Mouse (Mus musculus) limb, embryonic 10.5 days (tissue): Measurements from ENCODE around the gene Leap2. TPM values are rescaled to one million over a fixed set of nuclear protein-coding genes. Genes with fewer than 3 reads are reported as not detected.

Experiments
- DNase-seq: peaks from one replicate; pipeline ENCODE4 v3.0.0-alpha.2; 2017; ENCODE audit warnings: low spot score
- H3K27ac ChIP-seq: fragments of 300-500 bp; sonication (generic); 2 replicates; pipeline ENCODE4 v1.5.1; 2016; ENCODE audit warnings: mild to moderate bottlenecking
- H3K27me3 ChIP-seq: fragments of 300-500 bp; sonication (generic); 2 replicates; pipeline ENCODE4 v1.6.1; 2016; ENCODE audit warnings: low read depth, mild to moderate bottlenecking; ENCODE audit not compliant: poor library complexity, severe bottlenecking
- H3K36me3 ChIP-seq: fragments of 300-500 bp; sonication (generic); 2 replicates; pipeline ENCODE4 v1.6.1; 2016; ENCODE audit warnings: mild to moderate bottlenecking, moderate library complexity
- H3K4me1 ChIP-seq: fragments of 300-500 bp; sonication (generic); 2 replicates; pipeline ENCODE4 v1.6.1; 2016
- H3K4me3 ChIP-seq: fragments of 300-500 bp; sonication (generic); 2 replicates; pipeline ENCODE4 v1.5.1; 2016; ENCODE audit warnings: mild to moderate bottlenecking, moderate library complexity
- H3K9me3 ChIP-seq: fragments of 300-500 bp; sonication (generic); replicated peaks from 2 replicates; pipeline ENCODE4 v1.6.1; 2016; ENCODE audit warnings: mild to moderate bottlenecking
- WGBS: fragments of 180-500 bp; shearing (Covaris S2); methylation state at CpG from one replicate; pipeline ENCODE4 v1.1.7; 2016; 5-methylcytosine and 5-hydroxymethylcytosine counted together
- polyA plus RNA-seq: library from polyadenylated mRNA; unstranded; fragments of >200 nt; fragmentation: Nextera tagmentation; extraction: Ambion mirVana; gene quantifications from 2 replicates; pipeline ENCODE4 v1.2.1, GENCODE M21; 2016

Leap2 gene
- polyA plus RNA-seq = 0.51 TPM in 1 of 2 replicates, not detected in the other

DNA sequence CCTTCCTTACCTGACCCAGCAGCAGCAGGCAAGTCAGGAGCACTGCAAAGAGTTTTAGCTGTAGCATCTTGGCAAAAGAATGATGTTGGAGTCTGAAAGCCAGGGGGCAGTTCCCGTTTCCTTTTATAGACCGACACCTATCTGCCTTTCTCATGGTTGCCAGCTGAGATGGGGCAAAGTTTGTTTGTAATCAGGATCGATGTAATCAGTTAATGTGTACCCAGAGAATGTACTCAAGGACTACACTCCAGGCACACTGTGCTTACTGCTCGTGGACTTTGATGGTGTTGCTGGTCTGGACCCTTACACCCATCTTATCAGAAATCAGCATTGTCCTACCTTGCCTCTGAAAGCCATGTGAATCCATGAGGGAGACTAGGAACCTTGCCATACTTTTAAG lies at the start of gene Leap2:
TSS of gene Leap2 (minus strand) at position 135 of the 400 bp plus-strand sequence.
- DNase-seq = no peak
- whole genome bisulfite sequencing = 91% methylated on average over 4 of the region's 4 CpGs

DNA sequence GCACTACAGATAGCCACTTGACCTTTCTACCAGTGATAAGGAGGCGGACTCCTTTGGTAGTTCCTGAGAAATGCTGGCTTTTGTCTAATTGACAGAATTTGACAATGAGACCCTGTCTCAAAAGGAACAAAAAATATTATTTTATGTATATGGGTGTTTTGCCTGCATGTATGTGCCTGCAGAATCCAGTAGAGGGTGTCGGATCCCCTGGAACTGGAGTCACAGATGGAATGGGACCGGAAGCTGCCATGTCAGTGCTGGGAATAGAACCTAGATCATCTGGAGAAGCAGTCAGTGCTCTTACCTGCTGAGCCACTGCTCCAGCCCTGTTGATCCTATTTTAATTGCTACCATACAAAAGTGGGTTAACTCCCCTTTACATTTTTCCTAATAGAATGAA lies 49.7 kb upstream of the Leap2 start:
- Histone ChIP-seq H3K9me3 (no peaks in the 10 kb centered on the region), H3K27ac (no peak overlapping the region), H3K4me1 (peaks cover 18% of the 10 kb centered on the region), H3K36me3 (no peaks in the 10 kb centered on the region), H3K27me3 (peaks cover 96% of the 10 kb centered on the region), H3K4me3 (no peak overlapping the region)
- WGBS = 82% methylated on average over 3 of the region's 3 CpGs
- no peak for DNase-seq

More for the DNA sequence above, at the start of gene Leap2:
- Histone ChIP-seq H3K4me3 (no peak within 1 kb of the TSS), H3K27me3 (no peaks in the 10 kb centered on the region), H3K9me3 (no peaks in the 10 kb centered on the region), H3K27ac (no peak within 1 kb of the TSS), H3K4me1 (no peaks in the 10 kb centered on the region), H3K36me3 (peaks cover 39% of the 10 kb centered on the region)

DNA sequence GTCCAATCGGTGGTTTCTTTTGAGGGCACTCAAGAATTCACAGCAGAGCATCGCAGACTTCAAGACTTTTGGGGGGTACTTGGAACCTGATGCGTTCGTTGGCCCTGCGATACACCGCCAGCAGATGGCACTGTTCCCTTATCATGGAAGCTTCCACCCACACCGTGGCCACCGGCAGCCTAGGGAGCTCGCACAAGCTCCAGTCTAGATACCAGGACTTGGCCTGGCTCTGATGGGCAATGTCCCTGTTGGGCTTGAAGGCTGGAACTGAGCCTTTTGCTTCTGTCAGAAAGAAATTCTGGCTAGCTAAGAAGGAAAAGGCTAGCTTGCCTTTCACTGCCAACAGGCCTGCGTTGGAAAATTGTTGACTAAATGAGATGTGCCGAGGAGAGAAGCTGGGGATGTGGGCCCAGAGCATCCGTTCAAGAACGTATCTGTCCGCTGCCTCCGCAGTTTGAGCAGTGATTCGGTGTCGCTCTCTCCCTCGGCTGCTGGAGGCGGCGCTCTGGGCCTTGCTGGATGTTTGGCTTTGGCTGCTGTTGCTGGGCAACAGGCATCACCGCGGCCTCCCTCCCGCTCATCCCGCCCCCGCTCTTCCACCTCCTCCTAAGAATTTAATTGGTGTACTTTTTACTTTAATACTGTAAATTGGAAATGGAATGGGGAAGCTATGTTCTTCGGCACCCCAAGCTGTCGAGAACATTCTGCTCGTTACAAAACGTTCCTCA lies 47.2 kb upstream of the Leap2 start, which contains the start of gene Gm9837:
TSS of gene Gm9837 (minus strand) at position 512 of the 728 bp plus-strand sequence.
- Histone ChIP-seq H3K4me1 (peaks cover 30% of the 10 kb centered on the region), H3K4me3 (peak within 1 kb of the TSS; percentile 38), H3K9me3 (no peaks in the 10 kb centered on the region), H3K27ac (peak within 1 kb of the TSS; percentile 36; the same call in 1 of the 2 replicates), H3K36me3 (0 out of 2 replicates have a peak, but pooled peaks cover 2% of the 10 kb centered on the region), H3K27me3 (peaks cover 97% of the 10 kb centered on the region)
- WGBS = 5% methylated on average over 29 of the region's 29 CpGs
- peak; percentile 94 for DNase-seq

DNA sequence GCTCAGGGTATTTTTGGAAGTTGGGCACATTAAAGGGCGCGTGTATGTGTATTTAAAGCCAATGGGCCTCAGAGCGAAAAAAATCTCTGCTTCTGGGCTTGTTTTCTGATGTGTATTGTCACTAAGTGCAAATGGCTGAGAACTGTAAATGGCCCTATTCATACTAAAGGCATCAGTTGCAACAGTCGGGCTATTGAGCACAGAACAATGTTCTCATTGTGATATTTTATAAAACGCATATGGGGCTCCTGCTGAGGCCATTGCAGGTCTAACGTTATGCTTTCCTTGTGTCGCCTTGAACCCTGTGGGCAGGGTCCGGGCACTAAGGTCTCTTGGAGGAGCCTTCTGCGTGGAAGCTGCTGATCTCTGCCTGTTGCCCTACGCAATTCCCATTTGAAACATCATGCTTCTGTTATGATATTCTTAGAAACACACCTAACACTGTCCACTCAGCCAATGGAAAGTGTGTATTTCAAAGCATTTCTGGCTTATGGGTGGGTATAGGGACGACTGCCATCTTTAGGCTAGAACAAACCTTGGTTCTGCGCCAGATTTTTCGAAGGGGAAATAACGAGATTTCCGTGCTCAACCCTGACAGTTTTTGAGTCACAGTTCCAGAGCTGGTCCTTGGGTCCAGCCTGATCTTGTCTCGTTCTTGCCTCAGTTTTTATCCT lies 46.5 kb upstream of the Leap2 start:
- 0 out of 2 replicates have a peak, but pooled peaks cover 2% of the 10 kb centered on the region for H3K36me3 ChIP-seq
- no peaks in the 10 kb centered on the region for H3K9me3 ChIP-seq
- H3K4me1 ChIP-seq = peaks cover 30% of the 10 kb centered on the region
- 48% methylated on average over 16 of the region's 16 CpGs for WGBS
- H3K4me3 ChIP-seq = peak overlapping the region; percentile 38; the same call in 1 of the 2 replicates
- peak overlapping the region; percentile 36; the same call in 1 of the 2 replicates for H3K27ac ChIP-seq
- DNase-seq = no peak
- peaks cover 97% of the 10 kb centered on the region for H3K27me3 ChIP-seq

GRCm38 (mm10) chr11:53466231-53466971 lies 43.4 kb upstream of the Leap2 start:
- H3K4me3 ChIP-seq = peak overlapping the region; percentile 42
- H3K27ac ChIP-seq = peak overlapping the region; percentile 54
- 6% methylated on average over 40 of the region's 40 CpGs for WGBS
- DNase-seq = peak; percentile 88
- no peaks in the 10 kb centered on the region for H3K9me3 ChIP-seq
- H3K4me1 ChIP-seq = peaks cover 41% of the 10 kb centered on the region
- 0 out of 2 replicates have a peak, but pooled peaks cover 2% of the 10 kb centered on the region for H3K36me3 ChIP-seq
- H3K27me3 ChIP-seq = peaks cover 98% of the 10 kb centered on the region

GRCm38 (mm10) chr11:53463551-53464424 lies 40.8 kb upstream of the Leap2 start:
- Histone ChIP-seq H3K9me3 (no peaks in the 10 kb centered on the region), H3K4me1 (peaks cover 23% of the 10 kb centered on the region), H3K27me3 (peaks cover 97% of the 10 kb centered on the region), H3K4me3 (peak overlapping the region; percentile 55), H3K36me3 (0 out of 2 replicates have a peak, but pooled peaks cover 2% of the 10 kb centered on the region), H3K27ac (peak overlapping the region; percentile 19; the same call in 1 of the 2 replicates)
- 5% methylated on average over 55 of the region's 55 CpGs for WGBS
- peak; percentile 74 for DNase-seq

DNA sequence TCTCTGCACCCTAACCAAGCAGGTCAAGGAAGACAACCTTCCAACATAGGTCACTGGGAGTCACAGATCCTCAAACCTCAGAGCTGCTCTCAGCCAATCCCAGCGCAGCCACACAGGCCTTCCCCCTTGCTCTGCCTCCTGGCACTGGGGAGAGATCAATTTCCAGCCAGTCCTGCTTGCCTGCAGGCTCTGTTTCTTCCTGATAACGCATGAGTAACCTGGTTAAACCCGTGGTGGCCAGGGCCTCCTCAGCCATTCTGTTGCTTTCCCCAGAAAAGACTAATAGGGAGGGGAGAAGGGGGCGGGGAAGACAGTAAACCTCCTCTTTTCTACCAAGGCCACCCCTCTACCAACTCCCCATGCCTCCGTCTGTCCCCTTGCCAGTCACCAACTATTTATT lies 38.8 kb upstream of the Leap2 start:
- 28% methylated on average over 5 of the region's 5 CpGs for WGBS
- peaks cover 97% of the 10 kb centered on the region for H3K27me3 ChIP-seq
- no peaks in the 10 kb centered on the region for H3K9me3 ChIP-seq
- DNase-seq = no peak
- 0 out of 2 replicates have a peak, but pooled peaks cover 2% of the 10 kb centered on the region for H3K36me3 ChIP-seq
- H3K4me1 ChIP-seq = peaks cover 28% of the 10 kb centered on the region
- no peak overlapping the region for H3K27ac ChIP-seq
- H3K4me3 ChIP-seq = no peak overlapping the region

DNA sequence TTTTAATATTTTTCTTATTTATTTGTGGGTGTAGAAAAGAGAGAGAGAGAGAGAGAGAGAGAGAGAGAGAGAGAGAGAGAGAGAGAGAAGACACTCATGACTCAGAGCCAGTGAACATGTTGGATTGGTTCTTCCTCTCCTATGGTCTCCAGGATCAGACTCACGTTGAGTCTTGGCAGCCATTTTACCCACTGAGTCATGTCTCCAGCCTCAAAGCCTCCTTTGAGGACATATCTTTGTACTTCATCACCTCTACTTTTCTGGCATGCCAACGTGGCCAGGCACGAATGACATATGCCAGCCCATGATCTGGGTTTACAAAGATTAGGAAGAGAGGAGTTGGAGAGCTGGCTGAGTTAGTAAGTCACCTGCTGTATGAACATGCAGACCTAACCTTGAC lies 37.2 kb upstream of the Leap2 start:
- H3K27me3 ChIP-seq = peaks cover 90% of the 10 kb centered on the region
- DNase-seq = no peak
- 0 out of 2 replicates have a peak, but pooled peaks cover under 1% of the 10 kb centered on the region for H3K36me3 ChIP-seq
- peaks cover 25% of the 10 kb centered on the region for H3K4me1 ChIP-seq
- WGBS = 83% methylated on average over 3 of the region's 3 CpGs
- no peak overlapping the region for H3K4me3 ChIP-seq
- H3K9me3 ChIP-seq = no peaks in the 10 kb centered on the region
- H3K27ac ChIP-seq = no peak overlapping the region

- Histone ChIP-seq H3K9me3 (no peaks in the 10 kb centered on the region), H3K4me3 (no peak overlapping the region), H3K36me3 (no peaks in the 10 kb centered on the region), H3K27me3 (peaks cover 83% of the 10 kb centered on the region), H3K4me1 (peaks cover 23% of the 10 kb centered on the region), H3K27ac (no peak overlapping the region)
- 68% methylated on average over 3 of the region's 3 CpGs for WGBS
- DNase-seq = no peak
Observed at GRCm38 (mm10) chr11:53458996-53459395, 36.0 kb upstream of the Leap2 start.

DNA sequence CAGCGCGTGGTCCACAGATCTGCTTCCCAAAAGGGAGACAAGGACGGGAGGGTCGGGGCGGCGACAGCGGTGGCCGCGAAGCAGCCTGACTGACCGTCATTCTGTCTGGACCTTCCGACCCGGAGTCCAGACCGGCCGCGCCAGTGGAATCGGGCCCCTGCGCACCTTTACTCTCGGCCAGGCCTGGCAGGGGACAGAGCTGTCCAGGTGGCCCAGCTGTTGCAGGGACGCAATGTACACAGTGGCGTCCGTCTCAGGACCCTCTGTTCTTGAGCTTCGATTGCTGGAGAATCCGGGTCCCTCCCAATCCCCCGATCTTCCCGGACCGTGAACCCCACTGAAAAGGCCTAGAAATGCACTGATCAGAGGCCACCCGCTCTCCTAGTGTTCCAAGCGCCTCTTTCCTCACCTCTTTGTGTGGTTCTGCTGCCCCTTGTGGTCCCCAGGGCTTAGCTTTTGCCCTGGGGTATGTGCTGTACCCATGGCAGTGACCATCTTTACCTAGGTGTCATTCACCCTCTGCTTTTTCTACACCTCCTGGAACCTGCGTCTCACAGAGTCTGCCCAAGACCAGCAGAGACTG lies 34.5 kb upstream of the Leap2 start:
- Histone ChIP-seq H3K27me3 (peaks cover 68% of the 10 kb centered on the region), H3K27ac (peak overlapping the region; percentile 84), H3K4me1 (peaks cover 13% of the 10 kb centered on the region), H3K36me3 (no peaks in the 10 kb centered on the region), H3K9me3 (no peaks in the 10 kb centered on the region), H3K4me3 (peak overlapping the region; percentile 65)
- WGBS = 3% methylated on average over 29 of the region's 29 CpGs
- DNase-seq = no peak

- no peaks in the 10 kb centered on the region for H3K9me3 ChIP-seq
- 4% methylated on average over 42 of the region's 42 CpGs for WGBS
- H3K27ac ChIP-seq = peak within 1 kb of the TSS; percentile 84
- H3K4me3 ChIP-seq = peak within 1 kb of the TSS; percentile 65
- DNase-seq = peak; percentile 79
- H3K4me1 ChIP-seq = peaks cover 13% of the 10 kb centered on the region
- peaks cover 60% of the 10 kb centered on the region for H3K27me3 ChIP-seq
- no peaks in the 10 kb centered on the region for H3K36me3 ChIP-seq
Observed at GRCm38 (mm10) chr11:53456474-53457371, 33.8 kb upstream of the Leap2 start, which contains the start of the genes Gm10447 and Shroom1. Gm10447 (minus strand) TSS chr11:53457110. Shroom1 (plus strand) TSS chr11:53457205.
